Mouse (Mus musculus): ENCODE data around the gene Adamts18.

Adamts18 gene

GRCm38 (mm10) chr8:113848653-113849135 is at the start of gene Adamts18:
Gene Adamts18 (minus strand): TSS chr8:113848738.
- peak; percentile 76 for DNase-seq (ENCODE audit: low spot score)

- DNase-seq (ENCODE audit: low spot score): no peak
Measured at GRCm38 (mm10) chr8:113896446-113896845, 47.9 kb upstream of the Adamts18 start.

- no peak for DNase-seq (ENCODE audit: low spot score)
Measured at GRCm38 (mm10) chr8:113891376-113891775, 42.8 kb upstream of the Adamts18 start.

- no peak for DNase-seq (ENCODE audit: low spot score)
Measured at GRCm38 (mm10) chr8:113886509-113886908, 38.0 kb upstream of the Adamts18 start.

GRCm38 (mm10) chr8:113885101-113885500 is 36.6 kb upstream of the Adamts18 start:
- DNase-seq (ENCODE audit: low spot score): no peak

- peak; percentile 19 for DNase-seq (ENCODE audit: low spot score)
Measured at GRCm38 (mm10) chr8:113883994-113884393, 35.5 kb upstream of the Adamts18 start.

GRCm38 (mm10) chr8:113882558-113882957 is 34.0 kb upstream of the Adamts18 start:
- DNase-seq (ENCODE audit: low spot score): no peak

- no peak for DNase-seq (ENCODE audit: low spot score)
Measured at GRCm38 (mm10) chr8:113878411-113879006, 30.0 kb upstream of the Adamts18 start.

- peak; percentile 8 for DNase-seq (ENCODE audit: low spot score)
Measured at GRCm38 (mm10) chr8:113873446-113874120, 25.0 kb upstream of the Adamts18 start.

- DNase-seq (ENCODE audit: low spot score): no peak
Measured at GRCm38 (mm10) chr8:113872436-113872835, 23.9 kb upstream of the Adamts18 start.

GRCm38 (mm10) chr8:113866530-113866929 is 18.0 kb upstream of the Adamts18 start:
- DNase-seq (ENCODE audit: low spot score): no peak

GRCm38 (mm10) chr8:113865326-113866093 is 17.0 kb upstream of the Adamts18 start:
- DNase-seq (ENCODE audit: low spot score): no peak

- no peak for DNase-seq (ENCODE audit: low spot score)
Measured at GRCm38 (mm10) chr8:113859890-113860683, 11.5 kb upstream of the Adamts18 start.

GRCm38 (mm10) chr8:113858801-113859200 is 10.3 kb upstream of the Adamts18 start:
- DNase-seq (ENCODE audit: low spot score): no peak

GRCm38 (mm10) chr8:113854622-113855293 is 6.2 kb upstream of the Adamts18 start:
- no peak for DNase-seq (ENCODE audit: low spot score)

GRCm38 (mm10) chr8:113853714-113854113 is 5.2 kb upstream of the Adamts18 start:
- DNase-seq (ENCODE audit: low spot score): no peak

GRCm38 (mm10) chr8:113851655-113852054 is 3.1 kb upstream of the Adamts18 start:
- DNase-seq (ENCODE audit: low spot score): peak; percentile 62

- no peak for DNase-seq (ENCODE audit: low spot score)
Measured at GRCm38 (mm10) chr8:113848081-113848652, 371 bp downstream of the Adamts18 start.

- no peak for DNase-seq (ENCODE audit: low spot score)
Measured at GRCm38 (mm10) chr8:113847606-113848080, 895 bp downstream of the Adamts18 start.

GRCm38 (mm10) chr8:113846669-113847068 is 1.9 kb downstream of the Adamts18 start:
- no peak for DNase-seq (ENCODE audit: low spot score)

GRCm38 (mm10) chr8:113844801-113845301 is 3.7 kb downstream of the Adamts18 start:
- DNase-seq (ENCODE audit: low spot score): peak; percentile 31
